Mouse (Mus musculus) neural tube, embryonic 11.5 days (tissue): ENCODE measurements around the gene Nat8. TPM values are rescaled to one million over a fixed set of nuclear protein-coding genes. Genes with fewer than 3 reads are reported as not detected.
"Not testable (repeated sequence)": the region's sequence is repeated elsewhere in the genome, so short reads cannot be mapped to it uniquely, and the experiment has no call there.

ENCODE experiments used
- ATAC-seq: fragments of 200-750 bp; cut with Nextera tagmentation; 2 replicates; pipeline ENCODE4 v1.8.0; 2017; ENCODE audit warnings: moderate number of reproducible peaks, mild to moderate bottlenecking, moderate TSS enrichment, moderate library complexity; ENCODE audit not compliant: insufficient read depth, low FRiP score, low TSS enrichment
- DNase-seq: peaks from one replicate; pipeline ENCODE4 v3.0.0-alpha.2; 2015; ENCODE audit warnings: low spot score
- H3K27ac ChIP-seq: fragments of 300-500 bp; sonication (generic); 2 replicates; pipeline ENCODE4 v1.5.1; 2014; ENCODE audit warnings: low read depth, mild to moderate bottlenecking, low read length
- H3K27me3 ChIP-seq: fragments of 300-500 bp; sonication (generic); 2 replicates; pipeline ENCODE4 v1.6.1; 2014; ENCODE audit warnings: mild to moderate bottlenecking, low read length, mixed read lengths; ENCODE audit not compliant: control insufficient read depth, insufficient read depth
- H3K36me3 ChIP-seq: fragments of 300-500 bp; sonication (generic); 2 replicates; pipeline ENCODE4 v1.6.1; 2014; ENCODE audit warnings: mild to moderate bottlenecking, low read length, moderate library complexity, mixed read lengths; ENCODE audit not compliant: control insufficient read depth, insufficient read depth
- H3K4me1 ChIP-seq: fragments of 300-500 bp; sonication (generic); 2 replicates; pipeline ENCODE4 v1.6.1; 2014; ENCODE audit warnings: low read length, mixed read lengths; ENCODE audit not compliant: control insufficient read depth, insufficient read depth
- H3K4me2 ChIP-seq: fragments of 300-500 bp; sonication (generic); 2 replicates; pipeline ENCODE4 v1.6.1; 2014; ENCODE audit warnings: low read depth, mild to moderate bottlenecking, moderate library complexity
- H3K4me3 ChIP-seq: fragments of 300-500 bp; sonication (generic); 2 replicates; pipeline ENCODE4 v1.5.1; 2014; ENCODE audit warnings: low read depth, low read length
- H3K9ac ChIP-seq: fragments of 300-500 bp; sonication (generic); 2 replicates; pipeline ENCODE4 v1.6.1; 2014; ENCODE audit warnings: mild to moderate bottlenecking, low read length
- H3K9me3 ChIP-seq: fragments of 300-500 bp; sonication (generic); 2 replicates; pipeline ENCODE4 v1.6.1; 2016; ENCODE audit warnings: low read length; ENCODE audit not compliant: control insufficient read depth
- WGBS: fragments of 180-500 bp; shearing (Covaris S2); extraction: QIAGEN DNeasy Blood & Tissue Kit; methylation state at CpG from one replicate; pipeline ENCODE4 v1.1.7; 2014; 5-methylcytosine and 5-hydroxymethylcytosine counted together
- polyA plus RNA-seq: library from polyadenylated mRNA; unstranded; fragments of >200 nt; fragmentation: Nextera tagmentation; extraction: Ambion mirVana; gene quantifications from 2 replicates; pipeline ENCODE4 v1.2.1, GENCODE M21; 2014

The Nat8 gene
- polyA plus RNA-seq, 1 experiment from 2014 or later, result not detected

DNA sequence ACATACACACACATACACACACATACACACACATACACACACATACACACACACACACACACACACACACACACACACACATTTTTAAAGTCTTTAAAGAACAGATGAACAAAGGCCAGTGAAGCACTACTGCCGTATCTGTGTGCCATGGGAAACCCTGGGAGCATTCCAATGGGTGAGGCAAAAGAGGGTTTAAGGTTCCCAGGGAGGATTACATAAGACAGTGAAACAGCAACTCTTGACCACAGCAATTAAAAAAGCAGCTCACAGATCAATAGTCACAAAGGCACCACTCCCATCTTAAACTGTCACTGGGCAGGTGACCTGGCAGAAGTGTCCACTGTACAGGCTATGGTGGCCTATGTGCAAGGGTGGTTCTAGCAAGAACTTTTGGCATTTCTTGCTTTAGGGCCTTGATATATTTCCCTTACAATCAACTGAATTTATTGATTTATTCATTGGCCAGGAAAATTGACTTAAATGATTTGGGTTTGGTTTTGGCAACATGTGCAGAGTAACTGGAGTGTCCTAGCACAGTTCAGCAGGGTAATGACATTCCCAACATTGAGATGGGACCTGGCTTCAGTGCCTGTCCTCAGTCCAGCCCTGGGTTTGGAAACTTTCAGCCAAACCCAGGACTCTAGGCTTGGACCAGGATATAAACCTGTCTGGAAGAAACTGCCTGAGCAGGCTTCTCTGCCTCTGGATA is 8.3 kb downstream of the Nat8 start:
- DNase-seq, result no peak
- Histone ChIP-seq H3K36me3 (no peaks in the 10 kb centered on the region), H3K4me1 (no peaks in the 10 kb centered on the region), H3K27ac (no peak overlapping the region), H3K4me2 (no peak overlapping the region), H3K9ac (no peak overlapping the region), H3K9me3 (no peaks in the 10 kb centered on the region), H3K27me3 (no peaks in the 10 kb centered on the region), H3K4me3 (no peak overlapping the region)
- WGBS, result 97% methylated on average over 1 of the region's 1 CpGs
- ATAC-seq, result no peak

DNA sequence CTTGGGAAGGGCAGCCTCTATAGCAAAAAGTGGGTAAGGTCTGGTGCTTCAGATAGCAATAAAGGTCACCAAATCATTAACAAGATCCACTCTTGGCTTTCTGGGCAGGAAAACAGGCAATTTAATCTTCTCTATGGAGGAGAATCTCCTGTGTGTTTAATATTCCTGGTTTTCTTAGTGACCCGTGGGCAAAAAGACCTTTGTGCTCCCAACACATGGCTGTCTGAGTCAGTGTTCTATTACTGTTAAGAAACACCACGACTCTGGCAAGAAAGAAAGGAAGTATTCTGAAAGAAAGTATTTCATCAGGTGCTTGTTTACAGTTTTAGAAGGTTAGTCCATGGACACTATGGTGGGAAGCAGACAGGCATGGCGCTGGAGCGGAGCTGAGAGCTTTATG is 9.6 kb downstream of the Nat8 start:
- H3K9me3 ChIP-seq, result no peaks in the 10 kb centered on the region
- no peaks in the 10 kb centered on the region for H3K4me1 ChIP-seq
- H3K4me3 ChIP-seq, result no peak overlapping the region
- DNase-seq (no peak), ATAC-seq (no peak)
- H3K27me3 ChIP-seq, result no peaks in the 10 kb centered on the region
- no peak overlapping the region for H3K9ac ChIP-seq
- no peak overlapping the region for H3K4me2 ChIP-seq
- 90% methylated on average over 4 of the region's 4 CpGs for WGBS
- no peak overlapping the region for H3K27ac ChIP-seq
- H3K36me3 ChIP-seq, result no peaks in the 10 kb centered on the region

DNA sequence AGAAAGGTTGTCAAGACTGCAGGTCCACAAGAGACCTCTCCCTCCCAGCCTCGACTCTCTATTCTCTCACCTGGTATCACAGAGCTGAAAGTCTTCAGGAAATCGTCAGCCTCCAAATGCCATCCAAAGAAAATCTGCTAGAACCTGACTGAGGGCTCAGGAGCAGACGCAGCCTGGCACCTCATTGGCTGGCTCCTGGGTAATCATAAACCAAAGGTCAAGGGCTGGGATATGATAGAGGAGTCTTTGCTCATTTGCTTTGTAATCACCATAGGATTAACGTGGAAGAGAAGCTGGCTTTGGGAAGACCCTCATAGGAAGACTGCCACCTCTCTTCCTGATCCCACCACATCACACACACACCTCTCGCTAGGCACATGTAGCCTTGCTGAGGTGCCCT is 11.0 kb downstream of the Nat8 start, which contains the start of the genes Nat8f6 and Nat8f5:
Nat8f6 (minus strand) TSS at position 118 of the 400 bp plus-strand sequence.
Nat8f5 (minus strand) TSS at position 136 of the 400 bp plus-strand sequence.
- no peaks in the 10 kb centered on the region for H3K4me1 ChIP-seq
- no peak for ATAC-seq

DNA sequence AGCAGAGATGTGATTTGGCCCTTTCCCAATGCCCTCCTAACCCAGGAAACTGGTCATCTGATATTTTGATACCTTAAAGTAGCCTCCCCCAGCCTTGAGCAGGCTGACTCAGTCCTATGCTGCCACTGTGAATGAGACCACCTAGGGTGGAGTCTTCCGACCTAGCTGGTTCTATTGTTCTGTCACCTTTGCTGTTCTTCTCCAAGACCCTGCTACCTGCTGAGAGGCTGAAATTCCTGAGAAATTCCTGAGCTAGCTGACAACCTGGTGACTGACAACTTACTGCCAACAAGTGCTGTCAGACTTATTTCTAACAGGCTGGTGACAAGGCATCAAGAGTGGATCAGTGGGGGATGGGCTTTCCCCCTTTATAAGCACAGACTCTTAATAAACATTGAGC is 13.5 kb downstream of the Nat8 start:
- 57% methylated on average over 1 of the region's 1 CpGs for WGBS
- DNase-seq (no peak), ATAC-seq (no peak)
- Histone ChIP-seq H3K9ac (no peak overlapping the region), H3K27ac (no peak overlapping the region), H3K4me1 (no peaks in the 10 kb centered on the region), H3K9me3 (no peaks in the 10 kb centered on the region), H3K27me3 (no peaks in the 10 kb centered on the region), H3K4me3 (no peak overlapping the region), H3K4me2 (no peak overlapping the region), H3K36me3 (no peaks in the 10 kb centered on the region)

More for the DNA sequence above, 11.0 kb downstream of the Nat8 start, which contains the start of the genes Nat8f6 and Nat8f5:
- Histone ChIP-seq H3K36me3 (no peaks in the 10 kb centered on the region), H3K27me3 (no peaks in the 10 kb centered on the region), H3K4me3 (no peak within 1 kb of the TSS), H3K9me3 (no peaks in the 10 kb centered on the region), H3K9ac (no peak within 1 kb of the TSS), H3K4me2 (no peak within 1 kb of the TSS), H3K27ac (no peak within 1 kb of the TSS)
- WGBS, result 83% methylated on average over 5 of the region's 5 CpGs
- no peak for DNase-seq

DNA sequence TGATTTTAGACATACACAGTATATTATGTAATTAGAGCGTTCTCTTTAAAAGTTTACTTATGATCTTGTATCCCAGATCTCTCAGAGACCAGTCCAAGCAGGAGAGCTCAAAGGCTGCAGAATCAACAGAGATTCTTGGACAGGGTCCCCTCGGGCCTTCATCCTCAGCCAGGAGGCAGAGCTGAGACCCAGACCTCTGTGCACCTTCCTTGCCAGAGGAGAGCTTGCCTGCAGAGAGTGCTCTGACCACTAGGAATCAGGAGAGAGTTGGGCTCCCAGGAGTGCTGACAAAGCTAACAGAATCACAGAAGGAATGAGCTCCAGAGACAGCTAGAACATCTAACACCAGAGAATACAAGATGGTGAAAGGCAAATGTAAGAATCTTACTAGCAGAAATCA is 18.5 kb downstream of the Nat8 start:
- no peaks in the 10 kb centered on the region for H3K4me1 ChIP-seq
- no peak overlapping the region for H3K4me2 ChIP-seq
- no peaks in the 10 kb centered on the region for H3K9me3 ChIP-seq
- H3K36me3 ChIP-seq, result no peaks in the 10 kb centered on the region
- no peak overlapping the region for H3K9ac ChIP-seq
- no peak overlapping the region for H3K27ac ChIP-seq
- no peak overlapping the region for H3K4me3 ChIP-seq
- no peak for ATAC-seq
- no peaks in the 10 kb centered on the region for H3K27me3 ChIP-seq
- WGBS, result 89% methylated on average over 2 of the region's 2 CpGs
- DNase-seq, result no peak

DNA sequence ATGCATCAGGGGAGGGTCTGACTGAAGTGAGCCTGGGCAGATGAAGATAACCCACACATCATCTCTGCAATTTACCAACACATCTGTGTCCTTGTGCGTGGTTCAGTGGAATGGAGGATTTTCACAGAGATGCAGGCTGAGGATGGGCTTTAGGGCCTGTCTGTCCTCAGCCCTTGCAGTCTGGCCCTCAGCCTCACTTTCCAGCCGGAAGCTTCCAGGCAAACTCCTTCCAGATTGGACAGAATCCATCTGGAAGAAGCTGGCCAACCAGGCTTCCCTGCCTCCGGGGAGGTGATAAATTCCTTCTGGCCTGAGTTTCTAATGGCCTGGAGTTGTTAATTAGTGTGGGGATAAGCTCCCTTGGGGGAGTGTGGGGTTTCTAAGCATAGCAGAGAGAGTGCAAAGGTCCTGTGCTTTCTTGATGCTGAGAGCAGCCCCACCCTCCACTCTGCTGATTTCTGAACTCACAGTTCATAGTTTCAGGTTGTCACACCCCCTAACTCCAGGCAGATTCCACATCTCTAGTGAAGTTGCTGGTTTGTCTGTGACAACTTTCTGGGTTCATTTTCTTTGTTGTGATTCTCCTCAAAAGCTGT is 20.8 kb downstream of the Nat8 start:
- not testable (repeated sequence) for DNase-seq, H3K4me1 ChIP-seq, ATAC-seq, H3K36me3 ChIP-seq, H3K4me2 ChIP-seq, H3K27me3 ChIP-seq, H3K9me3 ChIP-seq, H3K9ac ChIP-seq, H3K27ac ChIP-seq, H3K4me3 ChIP-seq
- WGBS, result 73% methylated on average over 2 of the region's 3 CpGs

DNA sequence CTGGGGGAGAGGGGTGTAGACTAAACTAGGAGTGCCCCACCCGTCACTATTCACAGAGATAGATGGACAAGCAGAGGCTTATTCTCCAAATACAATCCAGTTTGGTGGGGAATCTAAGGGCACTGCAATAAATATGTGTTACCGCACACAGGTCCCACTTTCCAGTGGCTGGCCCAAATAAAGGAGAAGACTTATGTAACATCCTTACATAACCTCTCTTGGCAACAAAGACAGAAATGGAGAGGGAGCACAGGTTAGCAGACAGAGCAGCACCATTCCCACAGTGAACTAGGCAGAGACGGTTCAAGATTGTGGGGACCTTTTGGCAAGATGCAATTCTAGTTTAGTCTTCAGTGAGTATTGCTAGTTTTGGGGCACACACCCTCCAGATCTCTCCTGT is 21.4 kb downstream of the Nat8 start:
- not testable (repeated sequence) for H3K36me3 ChIP-seq, ATAC-seq, H3K9ac ChIP-seq, H3K9me3 ChIP-seq, DNase-seq, H3K27ac ChIP-seq, H3K4me1 ChIP-seq, H3K27me3 ChIP-seq, H3K4me3 ChIP-seq, H3K4me2 ChIP-seq
- 86% methylated on average over 2 of the region's 3 CpGs for WGBS

DNA sequence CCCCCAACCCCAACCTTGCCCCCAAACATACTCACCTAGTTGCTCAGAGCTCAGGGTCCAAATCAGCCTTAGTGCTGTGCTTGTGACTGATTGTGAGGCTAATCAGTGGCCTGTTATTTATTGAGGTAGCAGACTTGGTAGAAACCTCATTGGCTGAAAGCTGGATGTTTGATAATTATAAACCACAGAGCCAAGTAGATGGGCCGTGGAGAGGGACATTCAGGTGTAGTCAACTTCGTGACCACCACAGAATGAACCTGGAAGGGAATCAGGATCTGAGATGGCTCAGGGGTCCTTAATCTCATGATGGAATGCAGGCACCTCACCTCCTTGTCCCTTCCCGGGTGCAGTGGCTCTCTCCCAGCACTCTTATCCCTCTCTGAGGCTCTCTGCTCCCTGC is 22.1 kb downstream of the Nat8 start:
- H3K9ac ChIP-seq, H3K4me1 ChIP-seq, H3K27me3 ChIP-seq, H3K36me3 ChIP-seq, DNase-seq, H3K4me2 ChIP-seq, H3K4me3 ChIP-seq, H3K27ac ChIP-seq, ATAC-seq, H3K9me3 ChIP-seq: not testable (repeated sequence)
- WGBS, result 89% methylated on average over 2 of the region's 3 CpGs

DNA sequence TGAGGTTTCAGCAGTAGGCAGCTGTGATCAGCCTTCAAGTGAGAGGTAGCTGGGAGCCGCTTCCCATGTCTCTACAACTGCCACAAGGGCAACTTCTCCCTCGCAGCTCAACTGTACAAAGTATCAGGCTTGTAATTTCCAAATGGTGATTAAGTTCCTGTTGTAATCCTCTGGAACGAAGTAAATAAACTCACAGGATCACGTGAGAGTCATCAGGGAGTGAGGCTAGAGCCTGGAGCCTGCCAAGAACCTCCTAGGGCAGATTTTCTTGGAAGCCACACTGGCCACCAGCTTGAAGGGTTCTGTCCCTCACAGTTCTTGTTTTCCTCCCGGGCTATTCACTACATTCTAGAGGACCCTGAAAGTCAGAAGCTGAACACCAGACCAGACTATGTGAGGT is 28.7 kb downstream of the Nat8 start:
- ATAC-seq, H3K4me1 ChIP-seq: not testable (repeated sequence)
- 80% methylated on average over 5 of the region's 5 CpGs for WGBS

More for the DNA sequence above, 28.7 kb downstream of the Nat8 start:
- H3K27ac ChIP-seq, H3K4me3 ChIP-seq, H3K9ac ChIP-seq, H3K36me3 ChIP-seq, DNase-seq, H3K27me3 ChIP-seq, H3K4me2 ChIP-seq, H3K9me3 ChIP-seq: not testable (repeated sequence)
